Mouse (Mus musculus) megakaryocyte, embryonic 14.5 days (primary cell): ENCODE results near the gene Fhdc1.

Experiments
- FLI1 ChIP-seq: IDR thresholded peaks from 2 replicates; pipeline ENCODE4 v1.6.1; 2012; ENCODE audit warnings: low read length, inconsistent platforms, mixed read lengths
- GATA1 ChIP-seq: IDR thresholded peaks from 3 replicates; pipeline ENCODE4 v1.6.1; 2012; ENCODE audit warnings: mixed read lengths, low read length, inconsistent platforms, borderline replicate concordance

GRCm38 (mm10) chr3:84431257-84431656 lies 49.0 kb downstream of the Fhdc1 start:
- TF ChIP-seq GATA1 (no peak), FLI1 (no peak)
